Mouse (Mus musculus) heart, embryonic 12.5 days (tissue): ENCODE measurements around the gene Rnf144a. TPM values are rescaled to one million over a fixed set of nuclear protein-coding genes. Genes with fewer than 3 reads are reported as not detected.

Experiments used
- ATAC-seq: fragments of 200-750 bp; cut with Nextera tagmentation; 2 replicates; pipeline ENCODE4 v1.8.0; 2017; ENCODE audit warnings: moderate TSS enrichment, moderate library complexity; ENCODE audit not compliant: insufficient number of reproducible peaks, low FRiP score
- H3K27ac ChIP-seq: fragments of 300-500 bp; sonication (generic); 2 replicates; pipeline ENCODE4 v1.5.1; 2016; ENCODE audit warnings: mild to moderate bottlenecking, moderate library complexity; ENCODE audit not compliant: poor library complexity, severe bottlenecking
- H3K27me3 ChIP-seq: fragments of 300-500 bp; sonication (generic); replicated peaks from 2 replicates; pipeline ENCODE4 v1.6.1; 2016; ENCODE audit warnings: mild to moderate bottlenecking, moderate library complexity
- H3K36me3 ChIP-seq: fragments of 300-500 bp; sonication (generic); 2 replicates; pipeline ENCODE4 v1.6.1; 2016; ENCODE audit warnings: mild to moderate bottlenecking, moderate library complexity
- H3K4me1 ChIP-seq: fragments of 300-500 bp; sonication (generic); replicated peaks from 2 replicates; pipeline ENCODE4 v1.6.1; 2016; ENCODE audit warnings: mild to moderate bottlenecking
- H3K4me2 ChIP-seq: fragments of 300-500 bp; sonication (generic); 2 replicates; pipeline ENCODE4 v1.6.1; 2016; ENCODE audit warnings: mild to moderate bottlenecking, moderate library complexity
- H3K4me3 ChIP-seq: fragments of 300-500 bp; sonication (generic); 2 replicates; pipeline ENCODE4 v1.5.1; 2016; ENCODE audit warnings: mild to moderate bottlenecking
- H3K9ac ChIP-seq: fragments of 300-500 bp; sonication (generic); 2 replicates; pipeline ENCODE4 v1.6.1; 2016; ENCODE audit warnings: mild to moderate bottlenecking, moderate library complexity
- H3K9me3 ChIP-seq: fragments of 300-500 bp; sonication (generic); replicated peaks from 2 replicates; pipeline ENCODE4 v1.6.1; 2016; ENCODE audit warnings: mild to moderate bottlenecking, moderate library complexity
- WGBS: fragments of 180-500 bp; shearing (Covaris S2); methylation state at CpG from one replicate; pipeline ENCODE4 v1.1.7; 2016; 5-methylcytosine and 5-hydroxymethylcytosine counted together
- polyA plus RNA-seq: library from polyadenylated mRNA; unstranded; fragments of >200 nt; fragmentation: Nextera tagmentation; extraction: Ambion mirVana; gene quantifications from 2 replicates; pipeline ENCODE4 v1.2.1, GENCODE M21; 2016

Rnf144a gene
- polyA plus RNA-seq, 1 experiment from 2014 or later, result 10.0 TPM

DNA sequence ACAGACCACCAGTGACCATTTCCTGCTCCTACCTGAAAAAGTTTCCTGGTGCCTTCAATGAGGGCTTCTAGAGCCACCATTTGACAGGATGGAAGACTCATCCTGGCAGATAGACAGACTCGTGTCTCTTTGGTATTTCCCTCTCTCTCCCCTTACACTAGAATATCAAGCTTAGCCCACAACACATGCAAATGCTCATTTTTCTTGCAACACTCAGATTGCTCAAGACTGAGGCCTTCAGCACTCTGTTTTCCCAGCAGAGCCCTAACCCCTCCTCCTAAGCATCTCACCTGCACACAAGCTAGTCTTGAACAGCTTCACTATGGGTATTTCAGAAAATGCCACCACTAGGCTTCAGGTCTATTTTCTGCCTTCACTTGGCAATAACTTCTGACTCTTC is 23.9 kb downstream of the Rnf144a start:
- 0 out of 2 replicates have a peak, but pooled peaks cover 2% of the 10 kb centered on the region for H3K36me3 ChIP-seq
- no peak overlapping the region for H3K27ac ChIP-seq
- no peak overlapping the region for H3K9ac ChIP-seq
- 73% methylated on average over 1 of the region's 1 CpGs for WGBS
- no peak overlapping the region for H3K4me3 ChIP-seq
- ATAC-seq, result no peak
- no peak overlapping the region for H3K4me2 ChIP-seq
- H3K27me3 ChIP-seq, result no peaks in the 10 kb centered on the region
- H3K9me3 ChIP-seq, result no peaks in the 10 kb centered on the region
- peaks cover 3% of the 10 kb centered on the region; the same call in 1 of the 2 replicates for H3K4me1 ChIP-seq

- Histone ChIP-seq H3K27me3 (no peaks in the 10 kb centered on the region), H3K4me3 (no peak overlapping the region), H3K9ac (no peak overlapping the region), H3K36me3 (peaks cover 5% of the 10 kb centered on the region; the same call in 1 of the 2 replicates), H3K4me1 (peaks cover 9% of the 10 kb centered on the region; the same call in 1 of the 2 replicates), H3K27ac (no peak overlapping the region), H3K4me2 (no peak overlapping the region), H3K9me3 (no peaks in the 10 kb centered on the region)
- 80% methylated on average over 6 of the region's 6 CpGs for WGBS
- ATAC-seq, result no peak
These were observed 27.5 kb downstream of the Rnf144a start for GRCm38 (mm10) chr12:26387523-26387922.

DNA sequence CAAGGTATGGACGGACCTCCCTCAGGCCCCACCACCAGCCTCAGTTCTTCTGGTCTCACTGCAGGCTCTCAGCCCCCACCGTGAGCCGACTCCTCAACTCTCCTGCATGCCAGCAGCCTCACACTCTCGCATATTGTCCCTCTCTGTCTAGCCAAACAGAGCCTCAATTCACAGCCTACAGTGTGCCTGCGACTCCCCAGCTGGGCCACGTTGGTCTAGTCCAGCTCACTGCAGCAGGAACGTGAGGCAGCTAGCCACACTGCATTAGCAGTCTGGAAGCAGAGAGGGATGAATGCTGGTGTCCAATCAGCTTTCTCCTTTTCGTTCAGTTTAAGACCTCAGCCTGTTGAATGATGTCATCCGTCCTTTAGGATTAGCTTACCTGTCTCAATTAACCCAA is 28.1 kb downstream of the Rnf144a start:
- peaks cover 5% of the 10 kb centered on the region; the same call in 1 of the 2 replicates for H3K36me3 ChIP-seq
- H3K9me3 ChIP-seq, result no peaks in the 10 kb centered on the region
- WGBS, result 71% methylated on average over 9 of the region's 9 CpGs
- no peak overlapping the region for H3K9ac ChIP-seq
- no peak overlapping the region for H3K27ac ChIP-seq
- no peaks in the 10 kb centered on the region for H3K27me3 ChIP-seq
- no peak overlapping the region for H3K4me3 ChIP-seq
- no peak overlapping the region for H3K4me2 ChIP-seq
- no peak for ATAC-seq
- peaks cover 9% of the 10 kb centered on the region; the same call in 1 of the 2 replicates for H3K4me1 ChIP-seq

- peaks cover 9% of the 10 kb centered on the region; the same call in 1 of the 2 replicates for H3K4me1 ChIP-seq
- H3K4me2 ChIP-seq, result no peak overlapping the region
- 62% methylated on average over 2 of the region's 2 CpGs for WGBS
- H3K27ac ChIP-seq, result no peak overlapping the region
- H3K9ac ChIP-seq, result no peak overlapping the region
- no peaks in the 10 kb centered on the region for H3K27me3 ChIP-seq
- H3K36me3 ChIP-seq, result peaks cover 5% of the 10 kb centered on the region; the same call in 1 of the 2 replicates
- ATAC-seq, result no peak
- no peaks in the 10 kb centered on the region for H3K9me3 ChIP-seq
- no peak overlapping the region for H3K4me3 ChIP-seq
These were observed 28.9 kb downstream of the Rnf144a start for GRCm38 (mm10) chr12:26386189-26386588.

GRCm38 (mm10) chr12:26385735-26386134 is 29.3 kb downstream of the Rnf144a start:
- H3K9me3 ChIP-seq, result no peaks in the 10 kb centered on the region
- H3K4me3 ChIP-seq, result no peak overlapping the region
- no peak overlapping the region for H3K27ac ChIP-seq
- H3K36me3 ChIP-seq, result peaks cover 5% of the 10 kb centered on the region; the same call in 1 of the 2 replicates
- no peaks in the 10 kb centered on the region for H3K27me3 ChIP-seq
- H3K4me1 ChIP-seq, result peaks cover 9% of the 10 kb centered on the region; the same call in 1 of the 2 replicates
- ATAC-seq, result no peak
- no peak overlapping the region for H3K9ac ChIP-seq
- no peak overlapping the region for H3K4me2 ChIP-seq
- 79% methylated on average over 6 of the region's 6 CpGs for WGBS

DNA sequence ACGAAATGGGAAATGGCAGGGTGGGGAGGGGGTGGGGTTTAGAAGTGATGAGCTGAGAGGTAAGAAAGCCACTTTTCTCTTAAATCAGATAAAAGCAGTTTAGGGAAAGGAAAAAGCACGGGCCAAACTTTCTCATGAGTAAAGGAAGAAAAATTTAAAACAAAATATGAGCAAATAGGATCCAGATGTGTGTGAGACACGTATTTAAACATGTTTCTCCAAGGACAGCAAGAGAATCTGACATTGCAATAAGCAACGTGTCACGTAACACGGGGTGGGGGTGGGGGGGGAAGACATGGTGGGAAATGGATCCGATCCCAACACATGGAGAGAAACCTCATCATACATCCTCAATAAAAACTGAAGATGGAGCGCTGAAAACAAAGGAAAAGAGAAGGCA is 33.3 kb downstream of the Rnf144a start:
- 84% methylated on average over 8 of the region's 8 CpGs for WGBS

GRCm38 (mm10) chr12:26379797-26380196 is 35.3 kb downstream of the Rnf144a start:
- no peaks in the 10 kb centered on the region for H3K9me3 ChIP-seq
- no peak overlapping the region for H3K4me3 ChIP-seq
- no peak for ATAC-seq
- no peak overlapping the region for H3K4me2 ChIP-seq
- no peak overlapping the region for H3K9ac ChIP-seq
- H3K27me3 ChIP-seq, result no peaks in the 10 kb centered on the region
- WGBS, result 55% methylated on average over 7 of the region's 7 CpGs
- H3K4me1 ChIP-seq, result peaks cover 16% of the 10 kb centered on the region; the same call in 1 of the 2 replicates
- no peak overlapping the region for H3K27ac ChIP-seq
- peaks cover 3% of the 10 kb centered on the region; the same call in 1 of the 2 replicates for H3K36me3 ChIP-seq

More for the DNA sequence above, 33.3 kb downstream of the Rnf144a start:
- Histone ChIP-seq H3K9ac (no peak overlapping the region), H3K4me1 (peaks cover 19% of the 10 kb centered on the region), H3K36me3 (peaks cover 3% of the 10 kb centered on the region; the same call in 1 of the 2 replicates), H3K27me3 (no peaks in the 10 kb centered on the region), H3K4me3 (no peak overlapping the region), H3K4me2 (no peak overlapping the region), H3K9me3 (no peaks in the 10 kb centered on the region), H3K27ac (no peak overlapping the region)
- no peak for ATAC-seq

DNA sequence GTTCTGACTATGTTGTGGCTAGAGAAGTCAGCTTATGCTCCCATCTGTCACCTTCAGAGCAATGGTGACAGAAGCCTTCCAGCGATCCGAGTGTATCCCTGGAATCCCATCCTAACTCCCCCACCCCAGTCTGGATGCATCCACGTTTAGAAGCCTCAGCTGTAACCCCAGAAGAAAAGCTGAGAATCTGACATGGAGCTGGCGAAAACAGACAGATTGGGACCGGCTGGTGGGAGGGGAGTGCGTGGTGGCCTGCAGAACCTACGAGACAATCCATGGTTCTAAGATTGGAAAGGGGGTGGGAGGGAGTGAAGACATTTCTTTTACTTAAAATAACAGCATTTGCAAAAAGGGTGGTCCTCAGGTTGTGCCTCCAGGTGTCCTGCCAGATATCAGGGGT is 37.4 kb downstream of the Rnf144a start:
- peaks cover 10% of the 10 kb centered on the region; the same call in 1 of the 2 replicates for H3K4me1 ChIP-seq
- H3K36me3 ChIP-seq, result 0 out of 2 replicates have a peak, but pooled peaks cover 1% of the 10 kb centered on the region
- WGBS, result 77% methylated on average over 7 of the region's 7 CpGs
- no peak overlapping the region for H3K4me2 ChIP-seq
- H3K9me3 ChIP-seq, result no peaks in the 10 kb centered on the region
- no peak overlapping the region for H3K27ac ChIP-seq
- no peak overlapping the region for H3K9ac ChIP-seq
- H3K4me3 ChIP-seq, result no peak overlapping the region
- no peaks in the 10 kb centered on the region for H3K27me3 ChIP-seq
- no peak for ATAC-seq

DNA sequence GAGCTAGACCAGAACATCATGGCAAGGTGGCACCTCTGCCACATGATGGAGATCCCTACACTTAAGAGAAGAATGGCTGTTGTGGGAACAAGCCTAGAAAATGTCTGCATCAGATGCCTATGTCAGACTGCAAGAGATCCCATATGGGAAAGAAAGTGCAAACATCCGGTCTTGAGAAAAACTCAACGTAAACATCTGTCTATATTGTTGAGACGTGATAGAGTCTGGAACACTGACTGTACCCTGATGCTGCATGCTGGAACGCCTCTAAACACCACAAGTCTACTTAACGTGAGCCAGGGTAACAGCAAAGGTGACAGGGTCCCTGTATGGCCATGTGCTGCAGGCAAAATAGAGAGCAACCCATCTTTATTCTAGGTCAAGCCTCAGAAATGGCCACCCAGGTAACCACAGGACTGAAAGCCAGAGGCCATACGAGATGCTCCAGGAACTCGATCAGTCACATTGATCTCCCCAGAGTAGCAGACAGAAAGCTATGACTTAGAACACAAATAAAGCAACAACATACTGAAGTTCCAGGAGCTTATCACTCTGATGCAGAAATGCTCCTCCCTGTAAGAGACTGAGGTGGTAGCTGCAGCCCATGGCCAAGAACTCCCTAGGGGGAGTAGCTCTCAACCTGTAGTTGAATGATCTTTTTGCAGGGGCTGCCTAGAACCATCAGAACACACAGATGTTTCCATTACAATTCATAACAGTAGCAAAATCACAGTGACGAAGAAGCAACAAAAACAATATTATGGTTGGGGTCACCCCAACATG is 38.3 kb downstream of the Rnf144a start:
- Histone ChIP-seq H3K36me3 (no peaks in the 10 kb centered on the region), H3K4me2 (no peak overlapping the region), H3K4me1 (peaks cover 10% of the 10 kb centered on the region; the same call in 1 of the 2 replicates), H3K27me3 (no peaks in the 10 kb centered on the region), H3K4me3 (no peak overlapping the region), H3K9ac (no peak overlapping the region), H3K9me3 (no peaks in the 10 kb centered on the region), H3K27ac (no peak overlapping the region)
- ATAC-seq, result no peak
- WGBS, result 86% methylated on average over 8 of the region's 8 CpGs

GRCm38 (mm10) chr12:26373721-26374120 is 41.3 kb downstream of the Rnf144a start:
- Histone ChIP-seq H3K27me3 (no peaks in the 10 kb centered on the region), H3K36me3 (no peaks in the 10 kb centered on the region), H3K27ac (no peak overlapping the region), H3K4me2 (no peak overlapping the region), H3K4me3 (no peak overlapping the region), H3K4me1 (no peaks in the 10 kb centered on the region), H3K9ac (no peak overlapping the region), H3K9me3 (no peaks in the 10 kb centered on the region)
- WGBS, result 79% methylated on average over 7 of the region's 7 CpGs
- no peak for ATAC-seq

- H3K36me3 ChIP-seq, result no peaks in the 10 kb centered on the region
- no peak overlapping the region for H3K4me3 ChIP-seq
- no peaks in the 10 kb centered on the region for H3K9me3 ChIP-seq
- no peak overlapping the region for H3K27ac ChIP-seq
- no peak overlapping the region for H3K4me2 ChIP-seq
- WGBS, result 83% methylated on average over 8 of the region's 8 CpGs
- H3K9ac ChIP-seq, result no peak overlapping the region
- no peaks in the 10 kb centered on the region for H3K27me3 ChIP-seq
- ATAC-seq, result no peak
- 0 out of 2 replicates have a peak, but pooled peaks cover 5% of the 10 kb centered on the region for H3K4me1 ChIP-seq
These were observed 45.0 kb downstream of the Rnf144a start for GRCm38 (mm10) chr12:26370004-26370403.
